Mouse (Mus musculus) kidney, embryonic 14.5 days (tissue): ENCODE measurements around the gene Bak1. TPM values are rescaled to one million over a fixed set of nuclear protein-coding genes. Genes with fewer than 3 reads are reported as not detected.

Experiments
- ATAC-seq: fragments of 200-750 bp; cut with Nextera tagmentation; 2 replicates; pipeline ENCODE4 v1.8.0; 2017; ENCODE audit warnings: moderate number of reproducible peaks, mild to moderate bottlenecking, moderate TSS enrichment, moderate library complexity; ENCODE audit not compliant: low FRiP score, low TSS enrichment
- H3K27ac ChIP-seq: fragments of 300-500 bp; sonication (generic); 2 replicates; pipeline ENCODE4 v1.5.1; 2014; ENCODE audit warnings: low read depth, mild to moderate bottlenecking, low read length, moderate library complexity, mixed read lengths
- H3K27me3 ChIP-seq: fragments of 300-500 bp; sonication (generic); 2 replicates; pipeline ENCODE4 v1.6.1; 2014; ENCODE audit warnings: mild to moderate bottlenecking, low read length; ENCODE audit not compliant: control insufficient read depth, insufficient read depth
- H3K36me3 ChIP-seq: fragments of 300-500 bp; sonication (generic); 2 replicates; pipeline ENCODE4 v1.6.1; 2014; ENCODE audit warnings: low read length, mixed read lengths; ENCODE audit not compliant: control insufficient read depth, insufficient read depth
- H3K4me1 ChIP-seq: fragments of 300-500 bp; sonication (generic); 2 replicates; pipeline ENCODE4 v1.6.1; 2014; ENCODE audit warnings: low read length, mixed read lengths; ENCODE audit not compliant: control insufficient read depth, insufficient read depth
- H3K4me2 ChIP-seq: fragments of 300-500 bp; sonication (generic); replicated peaks from 2 replicates; pipeline ENCODE4 v1.6.1; 2014; ENCODE audit warnings: low read depth, mild to moderate bottlenecking, low read length
- H3K4me3 ChIP-seq: fragments of 300-500 bp; sonication (generic); 2 replicates; pipeline ENCODE4 v1.5.1; 2014; ENCODE audit warnings: mild to moderate bottlenecking, low read length
- H3K9ac ChIP-seq: fragments of 300-500 bp; sonication (generic); 2 replicates; pipeline ENCODE4 v1.6.1; 2014; ENCODE audit warnings: low read depth, mild to moderate bottlenecking, low read length, moderate library complexity
- H3K9me3 ChIP-seq: fragments of 300-500 bp; sonication (generic); 2 replicates; pipeline ENCODE4 v1.6.1; 2016; ENCODE audit warnings: low read length; ENCODE audit not compliant: control insufficient read depth
- WGBS: fragments of 180-500 bp; shearing (Covaris S2); extraction: QIAGEN DNeasy Blood & Tissue Kit; methylation state at CpG from one replicate; pipeline ENCODE4 v1.1.7; 2014; 5-methylcytosine and 5-hydroxymethylcytosine counted together
- polyA plus RNA-seq: library from polyadenylated mRNA; unstranded; fragments of >200 nt; fragmentation: Nextera tagmentation; extraction: Ambion mirVana; gene quantifications from 2 replicates; pipeline ENCODE4 v1.2.1, GENCODE M21; 2014

Bak1 gene
- polyA plus RNA-seq, 1 experiment from 2014 or later = 11.1 TPM

DNA sequence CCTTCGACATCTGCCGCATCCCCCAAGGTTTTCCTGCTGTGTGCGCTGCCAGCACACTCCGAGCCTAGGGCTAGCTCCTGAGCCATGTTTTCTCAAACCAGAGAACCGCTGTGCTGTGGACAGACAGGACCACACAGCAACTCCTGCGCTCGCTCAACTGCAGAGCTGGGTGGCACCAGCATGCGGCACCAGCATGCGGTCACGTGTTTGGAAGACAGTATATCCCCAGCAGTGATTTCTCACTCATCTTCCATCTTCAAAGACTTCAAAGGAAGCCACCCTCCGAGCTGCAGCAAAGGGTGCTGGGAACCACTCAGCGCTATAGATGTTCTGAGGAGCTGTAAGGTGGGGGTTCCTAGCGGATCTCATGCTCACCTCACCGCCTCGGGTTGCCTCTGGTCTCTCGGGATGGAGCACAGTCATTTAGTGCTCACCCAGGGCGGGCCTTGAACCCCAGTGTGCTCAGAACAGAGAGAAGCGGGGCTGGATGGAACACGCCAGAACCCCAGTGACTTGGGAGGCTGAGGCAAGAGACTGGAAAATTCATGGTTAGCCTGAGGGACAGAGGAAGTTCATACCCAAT lies 23.8 kb downstream of the Bak1 start:
- 32% methylated on average over 19 of the region's 19 CpGs for WGBS
- Histone ChIP-seq H3K9ac (no peak overlapping the region), H3K4me1 (no peaks in the 10 kb centered on the region), H3K27me3 (no peaks in the 10 kb centered on the region), H3K4me3 (no peak overlapping the region), H3K27ac (no peak overlapping the region), H3K4me2 (no peak overlapping the region), H3K9me3 (no peaks in the 10 kb centered on the region), H3K36me3 (no peaks in the 10 kb centered on the region)
- no peak for ATAC-seq

DNA sequence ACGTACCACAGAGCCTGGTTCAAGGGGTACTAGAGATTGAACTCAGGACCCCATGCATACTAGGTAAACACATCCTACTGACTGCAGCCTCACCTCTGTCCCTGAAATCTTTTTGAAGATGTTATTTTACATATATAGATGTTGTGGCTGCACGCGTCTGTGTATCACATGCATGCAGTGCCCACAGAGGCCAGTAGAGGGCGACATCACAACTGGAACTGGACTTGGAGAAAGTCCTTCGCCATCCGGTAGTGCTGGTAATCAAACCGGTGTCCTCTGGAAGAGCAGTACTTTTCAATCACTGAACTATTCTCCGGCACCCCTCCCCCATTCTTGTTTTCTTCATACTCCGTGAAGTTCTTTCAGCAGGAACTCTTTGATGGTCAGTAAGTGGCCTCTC lies 24.4 kb downstream of the Bak1 start:
- H3K27ac ChIP-seq = no peak overlapping the region
- H3K4me3 ChIP-seq = no peak overlapping the region
- H3K9me3 ChIP-seq = no peaks in the 10 kb centered on the region
- WGBS = 30% methylated on average over 9 of the region's 9 CpGs
- H3K4me1 ChIP-seq = no peaks in the 10 kb centered on the region
- no peak overlapping the region for H3K4me2 ChIP-seq
- no peaks in the 10 kb centered on the region for H3K27me3 ChIP-seq
- ATAC-seq = no peak
- H3K9ac ChIP-seq = no peak overlapping the region
- H3K36me3 ChIP-seq = no peaks in the 10 kb centered on the region

DNA sequence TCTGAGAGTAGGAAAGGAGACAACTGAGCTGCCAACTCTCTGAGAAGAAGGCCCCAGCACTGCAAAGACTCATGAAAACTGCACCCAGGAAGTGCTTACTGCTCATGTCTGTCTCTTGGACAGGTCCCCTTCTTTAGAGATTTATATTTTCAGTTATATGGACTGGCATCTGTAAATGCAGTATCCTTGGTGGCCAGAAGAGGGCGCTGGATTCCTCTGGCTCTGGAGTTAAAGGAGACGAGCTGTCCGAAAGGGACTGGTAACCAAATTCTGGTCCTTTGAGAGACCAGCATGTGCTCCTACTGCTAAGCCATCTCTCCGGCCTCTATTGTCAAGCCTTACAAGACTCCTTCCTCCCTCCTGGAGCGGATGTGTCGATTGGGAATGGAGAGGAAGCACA lies 26.9 kb downstream of the Bak1 start:
- WGBS = 56% methylated on average over 6 of the region's 6 CpGs
- no peak overlapping the region for H3K4me3 ChIP-seq
- ATAC-seq = no peak
- no peaks in the 10 kb centered on the region for H3K4me1 ChIP-seq
- no peak overlapping the region for H3K27ac ChIP-seq
- H3K4me2 ChIP-seq = no peak overlapping the region
- no peak overlapping the region for H3K9ac ChIP-seq
- H3K27me3 ChIP-seq = no peaks in the 10 kb centered on the region
- no peaks in the 10 kb centered on the region for H3K9me3 ChIP-seq
- H3K36me3 ChIP-seq = no peaks in the 10 kb centered on the region

DNA sequence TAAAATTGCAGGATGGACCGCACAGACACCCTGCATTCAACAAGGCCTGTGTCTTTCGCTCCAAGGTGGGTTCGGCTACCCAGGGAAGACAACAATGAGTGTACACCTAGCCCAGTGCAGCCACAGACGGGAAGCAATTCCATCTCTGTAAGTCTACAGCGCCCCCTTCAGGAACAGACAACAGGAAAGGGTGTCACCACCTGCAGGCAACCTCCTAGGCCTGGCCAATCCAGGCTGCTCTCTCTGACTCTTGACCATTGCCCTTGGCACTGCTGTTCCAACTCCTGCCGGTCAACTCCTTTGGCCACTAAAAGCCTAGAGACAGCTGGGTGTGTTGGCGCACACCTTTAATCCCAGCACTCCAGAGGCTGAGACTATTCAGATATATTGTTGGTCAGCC lies 27.7 kb downstream of the Bak1 start:
- no peak for ATAC-seq
- H3K9me3 ChIP-seq = no peaks in the 10 kb centered on the region
- 76% methylated on average over 7 of the region's 7 CpGs for WGBS

DNA sequence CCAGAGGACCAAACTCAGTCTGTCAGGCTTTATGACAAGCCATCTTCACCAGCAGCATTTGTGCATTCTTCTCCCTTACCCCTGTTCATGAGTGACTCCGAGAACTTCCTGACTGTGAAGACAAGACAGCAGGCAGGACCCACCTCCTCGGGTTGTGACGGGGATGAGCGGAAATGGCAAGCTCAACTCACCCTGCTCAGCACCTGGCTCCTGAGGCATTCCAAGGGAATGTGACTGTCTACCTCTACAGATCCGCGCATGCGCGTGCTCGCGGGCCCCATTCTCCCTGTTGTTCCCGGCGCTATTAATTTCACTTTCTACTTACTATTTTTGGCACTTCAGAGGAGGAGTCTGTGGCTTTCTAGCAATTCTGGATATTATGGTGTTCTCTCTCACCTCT lies 28.8 kb downstream of the Bak1 start:
- 70% methylated on average over 12 of the region's 12 CpGs for WGBS
- Histone ChIP-seq H3K4me1 (no peaks in the 10 kb centered on the region), H3K9ac (no peak overlapping the region), H3K4me3 (no peak overlapping the region), H3K4me2 (no peak overlapping the region), H3K27me3 (no peaks in the 10 kb centered on the region), H3K36me3 (no peaks in the 10 kb centered on the region), H3K9me3 (no peaks in the 10 kb centered on the region), H3K27ac (no peak overlapping the region)
- no peak for ATAC-seq

More for the DNA sequence above, 27.7 kb downstream of the Bak1 start:
- H3K9ac ChIP-seq = no peak overlapping the region
- no peak overlapping the region for H3K4me2 ChIP-seq
- H3K4me1 ChIP-seq = no peaks in the 10 kb centered on the region
- H3K36me3 ChIP-seq = no peaks in the 10 kb centered on the region
- H3K4me3 ChIP-seq = no peak overlapping the region
- no peaks in the 10 kb centered on the region for H3K27me3 ChIP-seq
- H3K27ac ChIP-seq = no peak overlapping the region

DNA sequence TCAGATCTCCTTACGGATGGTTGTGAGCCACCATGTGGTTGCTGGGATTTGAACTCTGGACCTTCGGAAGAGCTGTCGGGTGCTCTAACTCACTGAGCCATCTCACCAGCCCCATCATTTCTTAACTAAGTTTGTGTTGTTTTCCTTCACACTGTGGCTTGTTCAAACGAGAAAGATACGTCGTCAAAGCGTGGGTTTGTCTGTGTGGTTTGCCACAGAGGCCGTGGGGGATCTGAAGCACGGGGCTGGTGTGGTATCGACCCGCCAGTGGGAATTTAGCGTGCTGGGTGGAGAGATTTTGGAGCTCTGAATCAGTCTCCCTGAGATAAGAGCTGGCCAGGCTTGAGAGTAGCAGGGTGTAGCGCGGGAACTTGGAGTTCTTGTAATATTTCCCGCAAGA lies 30.5 kb downstream of the Bak1 start:
- ATAC-seq = no peak
- Histone ChIP-seq H3K4me2 (no peak overlapping the region), H3K27ac (no peak overlapping the region), H3K9me3 (no peaks in the 10 kb centered on the region), H3K4me1 (no peaks in the 10 kb centered on the region), H3K4me3 (no peak overlapping the region), H3K36me3 (no peaks in the 10 kb centered on the region), H3K27me3 (no peaks in the 10 kb centered on the region), H3K9ac (no peak overlapping the region)
- 92% methylated on average over 15 of the region's 15 CpGs for WGBS

DNA sequence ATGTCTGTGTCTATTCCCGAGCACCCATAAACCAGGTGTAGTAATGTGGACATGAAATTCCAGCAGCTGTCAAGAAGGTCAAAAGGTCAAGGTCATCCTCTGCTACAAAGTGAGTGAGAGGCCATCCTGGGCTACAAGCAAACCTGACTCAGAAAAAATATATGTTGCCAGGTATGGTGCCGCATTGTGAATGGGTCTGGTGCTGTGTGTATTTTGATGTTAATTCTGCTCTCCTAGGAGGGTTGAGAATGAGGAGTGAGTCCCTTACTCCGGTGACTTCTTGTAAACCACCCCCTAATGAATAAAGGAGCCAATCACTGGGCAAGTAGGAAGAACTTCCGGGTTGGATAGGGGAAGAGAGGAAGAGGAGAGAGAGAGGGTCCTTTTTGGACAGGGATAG lies 31.1 kb downstream of the Bak1 start:
- ATAC-seq = no peak
- Histone ChIP-seq H3K4me1 (no peaks in the 10 kb centered on the region), H3K4me2 (no peak overlapping the region), H3K27me3 (no peaks in the 10 kb centered on the region), H3K4me3 (no peak overlapping the region), H3K36me3 (no peaks in the 10 kb centered on the region), H3K27ac (no peak overlapping the region), H3K9me3 (no peaks in the 10 kb centered on the region), H3K9ac (no peak overlapping the region)
- 75% methylated on average over 4 of the region's 4 CpGs for WGBS

DNA sequence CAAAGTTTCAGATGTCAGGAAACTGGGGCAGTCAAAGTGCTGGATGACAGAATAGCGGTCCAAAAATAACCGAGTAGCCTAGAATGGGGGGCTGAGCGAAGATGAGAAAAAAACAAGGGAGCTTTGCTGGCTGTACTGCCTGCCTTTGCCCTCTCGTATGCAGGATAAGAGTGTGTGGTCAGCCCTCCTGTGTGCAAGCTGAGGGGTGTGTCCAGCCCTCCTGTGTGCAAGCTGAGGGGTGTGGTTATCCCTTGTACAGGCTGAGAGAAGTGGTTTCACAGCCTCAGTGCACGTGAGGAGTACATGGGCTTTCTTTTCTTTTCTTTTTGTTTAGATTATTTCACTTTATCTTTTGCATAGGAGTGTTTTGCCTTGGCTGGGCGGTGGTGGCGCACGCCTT lies 33.2 kb downstream of the Bak1 start:
- H3K27me3 ChIP-seq = no peaks in the 10 kb centered on the region
- no peak overlapping the region for H3K4me2 ChIP-seq
- no peaks in the 10 kb centered on the region for H3K36me3 ChIP-seq
- 76% methylated on average over 8 of the region's 8 CpGs for WGBS
- H3K27ac ChIP-seq = no peak overlapping the region
- no peaks in the 10 kb centered on the region for H3K4me1 ChIP-seq
- no peak overlapping the region for H3K9ac ChIP-seq
- ATAC-seq = no peak
- H3K9me3 ChIP-seq = no peaks in the 10 kb centered on the region
- H3K4me3 ChIP-seq = no peak overlapping the region

DNA sequence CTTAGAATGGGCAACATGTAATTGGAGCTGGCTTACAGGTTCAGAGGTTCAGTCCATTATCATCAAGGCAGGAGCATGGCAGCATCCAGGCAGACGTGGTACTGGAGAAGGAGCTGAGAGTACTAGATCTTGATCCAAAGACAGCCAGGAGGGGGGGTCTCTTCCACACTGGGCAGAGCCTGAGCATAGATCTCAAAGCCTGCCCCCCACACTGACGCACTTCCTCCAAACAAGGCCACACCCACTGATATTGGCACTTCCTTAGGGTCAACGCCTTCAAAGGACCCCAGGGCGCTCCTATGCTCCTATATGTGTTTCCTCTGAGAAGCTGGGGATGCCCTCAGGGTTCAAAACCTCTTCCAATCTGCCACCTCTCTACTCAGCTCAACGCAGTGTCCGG lies 33.8 kb downstream of the Bak1 start:
- Histone ChIP-seq H3K4me3 (no peak overlapping the region), H3K9ac (no peak overlapping the region), H3K9me3 (no peaks in the 10 kb centered on the region), H3K27ac (no peak overlapping the region), H3K36me3 (no peaks in the 10 kb centered on the region), H3K4me1 (no peaks in the 10 kb centered on the region), H3K4me2 (no peak overlapping the region), H3K27me3 (no peaks in the 10 kb centered on the region)
- 76% methylated on average over 6 of the region's 6 CpGs for WGBS
- ATAC-seq = no peak
